Mouse (Mus musculus): ENCODE measurements around the gene H2-Eb2.
"Not testable (repeated sequence)": the region's sequence is repeated elsewhere in the genome, so short reads cannot be mapped to it uniquely, and the experiment has no call there.

Gene H2-Eb2

DNA sequence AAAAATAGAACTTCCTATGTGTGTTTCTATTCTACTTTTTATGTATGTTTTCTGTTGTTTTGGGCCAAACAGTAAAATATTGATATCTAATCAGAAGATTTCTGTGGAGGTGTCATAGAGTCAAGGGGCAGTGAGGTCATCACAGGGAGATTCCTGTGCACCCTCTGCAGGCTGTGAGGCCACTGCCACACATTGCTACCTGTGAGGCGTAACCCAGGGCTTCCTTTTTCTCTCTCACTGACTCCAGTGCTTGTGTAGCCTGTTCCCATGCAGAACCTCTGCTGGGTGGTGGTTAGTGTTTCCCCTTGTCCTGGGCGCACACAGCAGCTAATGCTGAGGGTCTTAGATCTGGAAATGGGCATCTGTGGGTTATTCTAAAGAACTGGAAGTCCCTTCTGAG lies 19.1 kb upstream of the H2-Eb2 start:
- no peak for DNase-seq

DNA sequence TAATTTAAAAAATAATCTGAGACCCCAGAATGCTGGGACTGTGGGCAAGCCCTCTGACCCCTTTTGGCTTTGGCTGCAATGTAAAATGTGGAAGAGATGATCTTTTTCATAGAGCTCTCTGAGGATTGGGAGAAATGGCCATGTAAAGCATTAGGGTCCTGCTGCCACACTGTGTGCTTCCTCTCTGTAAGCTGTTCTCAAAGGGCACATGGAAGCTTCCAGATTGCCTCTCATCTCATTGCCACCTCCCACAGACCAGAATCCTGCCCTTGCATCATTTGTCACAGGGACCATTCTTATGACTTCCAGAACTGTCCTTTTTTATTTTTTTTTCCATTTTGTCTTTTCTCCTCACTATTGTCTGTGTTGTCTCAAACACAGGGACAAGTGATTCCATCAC lies 18.2 kb upstream of the H2-Eb2 start:
- DNase-seq = no peak

DNA sequence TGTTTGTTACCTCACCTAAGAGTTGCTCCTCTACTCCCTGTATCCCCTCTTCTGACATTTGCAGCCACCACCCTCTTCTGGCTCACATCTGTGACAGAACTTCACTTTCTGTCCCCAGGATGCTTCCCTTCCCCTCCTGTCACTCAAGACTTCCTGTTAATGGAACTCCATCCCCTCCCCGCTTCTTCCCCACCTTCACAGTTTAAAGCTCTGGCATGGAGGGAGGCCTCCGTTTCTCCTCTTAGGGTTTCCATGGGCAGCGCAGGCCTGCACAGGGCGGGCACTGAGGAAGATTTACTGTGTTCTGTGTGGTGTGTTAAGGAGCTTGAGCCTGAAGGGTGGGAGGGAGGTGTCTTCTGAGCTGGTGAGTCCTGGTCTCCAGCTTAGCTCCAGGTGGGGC lies 17.3 kb upstream of the H2-Eb2 start:
- no peak for DNase-seq

DNA sequence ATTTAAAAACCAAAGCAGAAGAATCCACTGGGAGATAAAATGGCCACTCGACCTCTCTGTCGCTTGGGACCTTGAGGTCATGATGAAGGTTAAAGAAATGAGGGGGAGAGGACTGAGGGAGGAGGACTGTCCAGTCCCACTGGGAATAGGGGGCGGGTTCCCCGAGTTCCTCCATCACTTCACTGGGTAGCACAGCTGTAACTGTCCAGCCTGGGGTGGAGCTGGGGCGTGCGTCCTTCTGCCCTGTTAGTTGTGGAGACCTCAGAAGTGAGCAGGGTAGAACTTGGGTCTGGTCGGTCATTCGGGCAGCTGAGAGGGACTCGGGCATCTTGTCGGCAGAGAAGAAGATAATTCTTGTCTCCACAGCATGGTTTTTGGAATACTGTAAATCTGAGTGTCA lies 16.2 kb upstream of the H2-Eb2 start:
- DNase-seq = no peak

DNA sequence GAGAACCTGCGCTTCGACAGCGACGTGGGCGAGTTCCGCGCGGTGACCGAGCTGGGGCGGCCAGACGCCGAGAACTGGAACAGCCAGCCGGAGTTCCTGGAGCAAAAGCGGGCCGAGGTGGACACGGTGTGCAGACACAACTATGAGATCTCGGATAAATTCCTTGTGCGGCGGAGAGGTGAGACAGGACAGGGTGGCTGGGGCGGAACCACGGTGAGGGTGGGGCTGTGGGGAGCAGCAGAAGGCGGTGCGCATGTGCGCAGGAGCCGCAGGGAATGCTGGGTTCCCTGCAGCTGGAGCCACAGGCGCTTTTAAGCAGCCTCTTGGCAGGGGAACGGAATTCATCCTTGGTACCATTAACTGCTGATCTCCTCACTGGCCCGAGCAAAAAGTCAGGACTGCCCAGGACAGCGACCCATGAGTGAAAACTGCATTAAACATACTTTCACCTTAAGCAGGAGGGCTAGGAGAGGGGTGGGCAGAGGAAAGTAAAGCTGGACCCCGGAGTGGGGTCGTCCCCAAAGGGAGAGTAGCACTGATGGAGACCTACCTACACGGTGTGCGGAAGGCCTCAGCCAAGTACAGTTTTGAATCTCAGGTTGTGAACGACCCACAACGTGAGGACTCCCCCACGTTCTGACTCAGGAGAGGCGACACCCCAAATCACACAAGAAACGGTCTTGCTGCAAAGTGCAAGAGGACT lies 15.6 kb upstream of the H2-Eb2 start:
- DNase-seq = peak; percentile 67 to 71

DNA sequence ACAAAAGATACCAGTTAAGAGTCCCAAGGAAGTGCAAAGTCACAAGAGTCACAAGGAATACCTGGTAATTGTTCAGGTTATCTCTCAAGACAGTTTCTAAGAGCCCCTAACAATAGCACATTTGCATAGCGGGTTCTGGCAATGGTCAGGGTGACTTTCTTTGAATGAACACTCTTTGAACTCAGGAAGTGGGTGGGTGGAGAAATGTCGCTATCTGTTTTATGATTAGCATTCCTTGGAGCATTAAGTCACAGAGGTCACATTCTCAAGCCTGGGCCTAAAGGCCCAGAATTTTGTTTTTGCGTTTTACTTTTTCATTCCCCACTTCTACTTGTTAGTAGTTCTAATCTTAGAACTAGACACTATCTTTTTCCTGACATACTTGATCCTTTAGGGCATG lies 14.9 kb upstream of the H2-Eb2 start:
- not testable (repeated sequence) for DNase-seq

DNA sequence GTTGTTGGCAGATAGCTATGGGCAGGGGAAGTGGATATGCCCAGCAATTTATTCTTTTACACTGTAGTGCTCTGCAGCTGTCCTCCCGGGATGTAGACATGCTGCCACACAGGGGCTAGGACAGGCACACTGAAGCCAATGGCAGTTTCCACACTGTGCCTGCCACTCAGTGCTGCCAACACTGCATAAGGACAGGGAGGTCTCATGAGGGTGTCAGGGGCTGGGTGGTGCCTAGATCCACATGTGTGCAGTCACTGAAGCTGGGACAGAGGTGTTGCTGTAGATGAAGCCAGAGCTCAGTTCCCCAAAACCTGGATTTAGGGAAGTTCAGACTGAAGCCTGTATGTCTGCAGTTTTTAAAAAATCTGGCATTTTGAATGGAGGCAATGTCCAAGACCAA lies 13.3 kb upstream of the H2-Eb2 start:
- no peak for DNase-seq

DNA sequence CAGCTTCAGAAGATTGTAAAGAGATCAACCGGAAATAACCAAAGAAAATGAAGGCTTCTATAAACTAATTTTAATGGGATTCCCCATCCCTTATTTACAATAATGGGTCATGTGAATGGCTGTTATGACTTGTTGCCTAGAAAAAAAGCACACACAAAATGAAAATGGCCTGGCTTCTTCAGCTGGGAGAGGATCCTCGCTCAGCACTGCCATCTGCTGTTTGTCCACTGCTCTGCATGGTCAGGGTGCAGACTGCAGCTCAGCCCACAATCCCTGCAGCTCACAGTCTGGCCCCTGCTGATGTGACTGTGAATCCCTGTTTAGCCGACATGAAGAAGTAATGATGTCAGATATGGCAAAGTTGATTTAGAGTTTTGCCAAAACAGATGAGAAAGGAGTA lies 12.1 kb upstream of the H2-Eb2 start:
- peak; percentile 49 to 83 for DNase-seq

DNA sequence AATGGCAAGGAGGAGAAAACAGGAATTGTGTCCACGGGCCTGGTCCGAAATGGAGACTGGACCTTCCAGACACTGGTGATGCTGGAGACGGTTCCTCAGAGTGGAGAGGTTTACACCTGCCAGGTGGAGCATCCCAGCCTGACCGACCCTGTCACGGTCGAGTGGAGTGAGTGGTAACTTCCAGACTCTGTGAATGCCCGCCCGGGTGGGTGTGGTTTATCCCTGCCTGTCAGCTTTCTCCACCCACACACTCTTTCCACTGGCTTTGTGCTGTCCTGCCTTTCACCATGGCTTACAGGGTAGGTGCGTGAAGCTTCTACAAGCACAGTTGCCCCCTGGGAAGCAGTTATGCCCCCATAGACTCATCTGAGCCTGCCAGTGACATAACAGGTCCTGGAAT lies 11.2 kb upstream of the H2-Eb2 start:
- DNase-seq = no peak

DNA sequence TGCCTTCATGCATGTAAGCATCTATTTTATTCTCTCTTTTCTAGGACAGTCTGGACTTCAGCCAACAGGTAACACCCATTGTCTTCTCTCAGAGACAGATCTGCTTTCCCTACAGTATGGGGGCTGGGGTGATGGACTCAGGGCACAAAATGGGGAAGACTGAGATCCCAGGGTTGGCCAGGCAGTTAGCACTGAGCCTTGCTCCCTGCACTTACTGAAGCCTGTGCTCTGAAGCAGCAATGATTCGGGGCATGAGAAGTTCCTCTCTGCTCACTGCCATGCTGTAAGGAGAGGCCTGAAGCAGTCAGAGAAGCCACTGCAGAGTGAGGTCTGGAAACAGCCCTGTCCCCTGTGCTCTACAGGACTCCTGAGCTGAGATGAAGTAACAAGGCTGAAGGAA lies 10.0 kb upstream of the H2-Eb2 start:
- DNase-seq = no peak

DNA sequence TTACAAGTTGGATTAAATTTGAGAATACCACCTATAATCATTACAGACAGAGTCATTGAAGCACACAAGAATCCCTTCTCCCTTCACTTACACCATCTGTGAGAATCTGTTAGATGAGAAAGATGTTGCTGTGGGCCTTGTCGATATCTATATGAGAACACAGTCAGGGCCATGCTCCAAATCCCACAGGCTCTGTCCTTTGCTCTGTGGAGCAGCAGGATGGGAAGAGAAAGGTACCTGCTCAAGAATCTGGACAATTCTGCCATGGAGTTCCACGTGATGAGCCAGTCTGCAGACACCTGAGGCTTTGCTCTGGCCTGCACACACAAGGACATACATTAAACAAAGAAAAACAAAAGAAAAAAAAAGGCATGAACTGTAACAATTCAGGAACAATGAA lies 8.8 kb upstream of the H2-Eb2 start:
- no peak for DNase-seq

DNA sequence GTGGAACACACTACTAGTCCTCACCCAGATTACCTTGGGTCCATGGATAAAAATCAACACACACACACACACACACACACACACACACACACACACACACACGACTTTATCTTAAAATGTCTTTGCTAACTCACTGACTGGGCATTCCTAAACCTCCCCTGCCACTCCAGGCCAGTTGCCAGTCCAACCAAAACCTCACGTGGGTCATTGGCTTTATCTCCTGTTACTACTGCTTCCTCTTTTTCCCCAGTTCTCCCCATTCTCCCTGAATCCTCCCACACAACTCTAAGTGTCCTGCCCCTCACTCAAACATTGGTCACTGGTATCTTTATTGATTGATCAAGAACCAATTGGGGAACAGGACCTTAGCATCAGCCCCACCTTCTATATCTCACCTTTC lies 8.2 kb upstream of the H2-Eb2 start:
- no peak for DNase-seq

DNA sequence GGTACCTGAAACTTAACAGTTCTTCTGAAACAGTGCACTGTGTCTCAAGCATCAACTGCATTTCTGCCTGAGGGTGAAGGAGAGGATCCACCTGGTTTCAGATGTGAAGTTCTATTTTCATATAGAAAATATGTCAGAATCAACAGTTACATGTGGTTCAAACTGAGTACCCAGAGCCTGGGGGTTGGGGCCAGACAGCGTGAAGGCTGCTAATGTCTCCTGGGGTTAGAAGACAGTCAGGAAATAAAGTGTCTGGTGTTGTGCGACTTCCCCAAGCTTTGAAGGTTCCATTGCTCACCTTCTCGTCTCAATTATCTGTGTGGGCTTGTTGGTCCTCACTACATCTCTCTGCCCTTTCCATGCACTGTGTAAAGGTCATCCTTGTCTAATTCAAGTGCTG lies 908 bp downstream of the H2-Eb2 start:
- no peak for DNase-seq

DNA sequence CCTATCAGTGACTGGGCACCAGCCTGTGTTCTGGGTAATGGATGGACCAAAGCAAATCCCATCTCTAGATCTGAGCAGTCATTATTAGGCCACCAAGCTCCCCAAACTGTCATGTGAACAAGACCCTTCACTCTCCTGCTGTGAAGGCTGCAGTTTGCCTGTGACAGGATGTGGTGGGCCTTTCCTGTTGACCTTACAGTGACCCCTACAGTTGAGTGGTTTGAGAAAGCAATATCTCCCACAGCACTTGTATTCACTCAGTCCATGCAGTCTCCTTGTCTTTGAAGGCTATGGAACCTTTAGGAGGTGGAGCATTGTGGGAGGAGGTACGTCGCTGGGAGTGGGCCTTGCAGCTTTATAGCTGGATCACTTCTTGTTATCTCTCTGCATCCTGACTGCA lies 4.3 kb downstream of the H2-Eb2 start:
- DNase-seq = no peak

DNA sequence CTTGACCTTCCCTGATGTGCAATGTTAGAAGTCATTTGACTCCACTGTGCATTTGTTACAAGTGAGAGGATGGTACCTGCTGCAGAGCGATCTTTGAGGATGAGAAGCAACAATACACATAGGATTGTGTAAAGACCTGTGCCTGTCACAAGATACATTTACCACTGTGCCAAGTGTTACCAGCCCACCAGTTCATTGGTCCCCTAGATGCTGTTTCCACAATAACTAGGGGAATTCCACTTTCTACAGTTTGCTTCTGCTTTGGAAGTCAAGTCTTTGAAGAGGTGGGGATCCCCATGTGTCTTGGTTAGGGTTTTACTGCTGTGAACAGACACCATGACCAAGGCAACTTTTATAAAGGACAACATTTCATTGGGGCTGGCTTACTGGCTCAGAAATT lies 5.7 kb downstream of the H2-Eb2 start:
- DNase-seq = no peak

DNA sequence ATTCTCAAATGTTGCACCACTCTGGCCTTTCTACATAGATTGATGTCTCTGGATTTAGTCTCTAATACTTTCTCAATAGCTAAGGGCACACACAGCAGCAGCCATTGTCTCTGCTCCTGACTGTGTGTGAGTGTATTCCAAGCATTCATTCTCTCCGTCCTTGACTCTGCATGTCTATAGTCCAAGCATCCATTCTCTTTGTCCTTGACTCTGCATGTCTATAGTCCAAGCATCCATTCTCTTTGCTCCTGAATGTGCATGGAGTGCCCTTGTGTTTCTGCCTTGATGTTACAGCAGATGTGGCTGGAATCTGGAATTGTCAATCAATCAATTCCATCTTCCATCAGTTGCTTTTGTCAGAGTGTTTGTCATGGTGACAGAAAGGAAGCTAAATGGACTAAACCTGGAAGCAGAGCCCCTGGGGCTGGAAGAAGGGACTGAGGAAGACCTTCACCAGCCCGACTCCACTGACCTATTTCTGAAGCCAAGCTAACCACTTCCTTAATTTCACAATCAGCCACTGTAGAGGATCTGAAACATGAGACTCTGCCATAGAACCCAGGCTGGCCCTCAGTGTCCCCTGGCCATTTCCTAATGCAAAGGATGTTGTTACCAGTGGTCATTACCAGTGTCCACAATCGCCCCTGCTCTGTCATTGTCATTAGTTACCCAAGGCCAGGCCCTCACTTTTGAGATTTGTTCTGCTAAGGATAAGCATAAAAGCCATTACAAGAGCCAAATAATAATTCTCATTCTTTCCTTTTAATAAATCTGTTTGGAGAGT lies 15.3 kb downstream of the H2-Eb2 start:
- DNase-seq = no peak

DNA sequence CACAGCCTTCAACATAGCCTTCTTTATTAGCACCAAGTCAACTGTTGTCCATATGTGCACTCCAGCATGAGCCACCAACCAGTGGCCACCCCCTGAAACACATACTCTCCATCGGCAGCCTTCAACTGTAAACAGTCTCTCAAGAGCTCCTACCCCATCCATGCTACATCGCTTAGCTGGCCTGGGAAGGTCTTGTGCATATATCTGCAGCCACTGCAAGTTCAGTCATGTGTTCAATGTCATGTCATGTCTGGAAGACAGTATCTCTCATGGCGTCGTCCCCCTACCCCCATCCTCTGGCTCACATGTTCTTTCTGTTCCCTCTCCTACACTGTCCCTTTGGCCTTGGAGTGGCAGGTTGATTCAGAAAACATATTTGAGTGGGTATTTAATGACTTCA lies 19.4 kb downstream of the H2-Eb2 start:
- no peak for DNase-seq

DNA sequence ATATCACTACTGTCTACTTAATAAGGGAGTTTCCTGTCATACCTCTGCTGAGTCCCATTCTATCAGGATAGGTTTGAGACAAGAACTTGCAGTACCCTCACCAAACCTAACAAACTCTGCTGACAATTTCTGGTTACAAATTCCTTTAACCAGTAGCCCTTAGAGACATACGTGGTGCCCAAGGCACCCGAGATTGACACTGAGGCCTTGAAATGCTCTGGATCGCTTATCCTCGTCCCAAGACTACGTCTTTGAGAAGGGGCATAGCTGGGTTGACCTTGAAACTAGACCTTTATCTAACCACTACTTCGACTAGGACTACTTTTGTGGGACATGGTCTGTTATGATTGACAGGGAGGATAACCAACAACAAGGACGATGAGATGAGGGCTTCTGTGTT lies 20.0 kb downstream of the H2-Eb2 start:
- DNase-seq = no peak

DNA sequence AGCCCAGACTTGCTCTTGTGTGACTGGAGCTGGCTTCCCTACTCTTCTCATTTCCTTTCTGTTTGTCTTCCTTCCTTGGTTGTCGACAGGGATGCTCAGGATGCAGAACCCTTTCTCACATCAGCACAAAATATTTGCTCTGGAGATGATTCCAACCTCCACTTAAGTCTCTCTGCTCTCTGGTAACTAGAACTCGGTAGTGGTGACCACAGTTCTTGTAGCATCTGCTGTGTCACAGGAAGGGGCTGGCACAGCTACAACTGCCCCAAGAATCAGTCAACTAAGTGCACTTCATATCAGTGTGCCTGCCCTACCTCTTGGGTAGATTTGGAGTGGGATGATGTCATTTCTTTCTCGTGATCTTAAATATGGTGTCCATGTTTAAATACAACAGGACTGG lies 20.6 kb downstream of the H2-Eb2 start:
- DNase-seq = no peak

DNA sequence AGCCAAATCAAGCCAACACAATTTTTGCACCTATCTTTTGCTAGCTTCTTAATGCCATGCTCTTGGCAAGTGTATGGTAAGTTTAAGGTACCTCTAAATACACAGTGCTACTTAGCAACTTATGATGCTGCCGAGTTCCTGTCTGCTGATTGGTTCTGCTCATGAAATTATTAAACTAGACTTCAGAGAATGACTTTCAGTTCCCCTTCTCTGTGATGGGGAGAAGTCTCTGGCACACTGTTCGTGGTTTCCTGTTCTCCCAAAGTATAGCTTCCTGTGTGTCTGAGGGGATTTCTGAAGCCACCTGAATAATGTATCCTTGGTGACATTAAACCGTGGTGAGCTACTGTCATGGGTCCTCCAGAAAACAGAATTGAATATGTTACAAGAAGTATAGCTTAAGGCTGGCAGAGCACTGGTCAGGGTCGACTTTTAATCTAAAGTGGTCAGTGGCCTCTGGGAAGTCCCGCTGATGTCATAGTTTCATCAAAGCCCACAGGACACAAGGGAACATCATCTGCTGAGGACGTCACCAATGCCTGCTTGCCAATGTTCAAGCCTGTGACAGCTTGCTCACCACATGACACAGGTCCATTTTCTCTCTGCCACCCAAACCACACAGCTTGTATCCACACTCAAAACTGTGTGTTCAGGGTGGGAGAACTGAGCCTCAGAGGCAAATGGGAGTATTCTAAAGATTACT lies 22.3 kb downstream of the H2-Eb2 start:
- peak; percentile 29 to 68 for DNase-seq

DNA sequence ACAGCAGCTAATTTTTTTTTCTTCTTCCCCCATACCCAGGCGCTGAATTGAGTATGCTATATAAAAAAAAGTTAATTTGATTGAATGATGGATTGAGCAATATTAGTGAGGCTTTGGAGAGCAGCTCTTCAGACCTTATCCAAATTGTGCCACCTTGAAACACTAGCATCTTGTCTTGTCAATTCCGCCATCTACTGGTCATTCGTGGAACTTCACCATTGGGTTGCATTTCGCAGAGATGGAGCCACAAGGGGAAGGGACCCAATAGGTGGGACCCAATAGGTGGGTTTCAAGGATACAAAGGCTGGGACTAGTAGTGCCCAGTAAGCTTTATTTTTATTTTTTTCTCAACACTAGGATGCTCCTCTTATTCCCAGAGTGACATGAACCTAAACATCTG lies 24.0 kb downstream of the H2-Eb2 start:
- DNase-seq = peak; percentile 29 to 82

DNA sequence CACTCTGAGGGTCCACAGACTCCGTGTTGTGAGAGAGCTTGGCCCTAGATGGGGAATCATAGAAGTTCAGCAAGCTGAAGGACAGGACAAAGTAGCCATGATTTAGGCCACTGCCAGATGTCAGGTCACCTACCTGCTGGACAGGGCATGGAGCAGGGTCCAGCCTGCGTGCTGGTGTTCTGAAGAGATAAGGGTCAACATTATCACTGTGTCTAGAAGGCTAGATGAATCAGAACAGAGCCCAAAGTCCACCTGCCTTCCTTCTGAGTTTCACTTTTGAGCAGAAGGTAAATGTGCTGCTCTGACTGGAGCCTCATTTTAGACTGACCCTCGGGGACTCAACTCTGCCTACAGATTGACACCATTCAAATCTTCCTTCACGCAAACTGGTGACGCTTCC lies 29.1 kb downstream of the H2-Eb2 start, which contains the start of gene Btnl2:
Btnl2 (plus strand) TSS at position 284 of the 400 bp plus-strand sequence.
- no peak for DNase-seq

DNA sequence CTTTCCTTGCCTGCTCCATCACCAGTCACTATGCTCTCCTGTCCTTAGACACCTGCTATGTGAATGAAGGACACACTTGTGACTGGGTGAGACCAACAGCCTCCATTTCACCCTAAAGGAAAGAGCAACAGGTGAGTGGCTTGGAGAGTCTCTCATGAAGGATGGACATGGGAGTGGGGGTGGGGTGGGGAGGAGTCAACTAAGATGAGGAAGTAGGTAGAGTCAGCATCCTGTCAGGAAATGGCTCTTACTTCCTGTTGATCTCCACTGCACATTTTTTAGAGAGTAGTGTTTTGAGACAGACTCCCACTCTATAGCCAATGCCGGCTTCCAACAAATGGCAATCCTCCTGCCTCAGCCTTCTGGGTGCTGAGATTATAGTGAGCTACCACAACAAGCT lies 29.5 kb downstream of the H2-Eb2 start:
- DNase-seq = no peak

DNA sequence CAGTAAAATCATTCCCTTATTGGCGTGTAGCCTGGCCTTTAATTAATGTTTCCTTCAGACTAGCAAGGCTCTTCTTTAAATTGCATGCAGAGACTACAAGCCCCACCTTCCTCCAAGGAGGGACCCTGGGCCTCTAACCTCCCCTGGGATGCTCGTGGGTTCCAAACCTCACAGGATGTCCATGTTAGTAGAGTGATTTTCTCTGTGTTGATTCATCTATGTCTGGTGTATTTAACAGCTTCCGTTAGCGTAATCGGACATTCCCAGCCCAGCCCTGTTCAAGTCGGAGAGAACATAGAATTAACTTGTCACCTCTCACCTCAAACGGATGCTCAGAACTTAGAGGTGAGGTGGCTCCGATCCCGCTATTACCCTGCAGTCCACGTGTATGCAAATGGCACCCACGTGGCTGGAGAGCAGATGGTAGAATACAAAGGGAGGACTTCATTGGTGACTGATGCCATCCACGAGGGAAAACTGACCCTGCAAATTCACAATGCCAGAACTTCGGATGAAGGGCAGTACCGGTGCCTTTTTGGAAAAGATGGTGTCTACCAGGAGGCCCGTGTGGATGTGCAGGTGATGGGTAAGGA lies 37.6 kb downstream of the H2-Eb2 start:
- DNase-seq = no peak

Measured in kidney, adult 8-10 months (tissue).